Mouse (Mus musculus): ENCODE measurements around the gene Gas2l1.

DNA sequence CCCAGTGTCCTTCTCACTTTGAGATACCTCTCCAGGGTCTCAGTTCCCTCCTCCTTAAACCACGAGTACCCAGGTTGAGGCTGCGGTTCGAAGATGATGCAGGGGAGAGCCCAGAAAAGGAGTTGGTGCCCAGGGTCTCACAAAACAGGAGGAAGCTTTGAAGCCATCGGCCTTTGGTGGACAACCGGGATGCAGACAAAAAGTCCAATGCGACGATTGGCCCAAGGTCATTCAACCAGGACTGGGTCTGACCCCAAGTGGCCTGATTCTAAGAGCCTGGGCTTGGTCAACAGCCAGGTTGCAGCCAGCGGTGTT is 7.6 kb downstream of the Gas2l1 start:
- TF ChIP-seq CTCF (IDR thresholded peaks at IDR 0.05; ENCODE audit: low read depth) (no peak), EP300 (IDR thresholded peaks at IDR 0.05; ENCODE audit: low read depth) (no peak)
